Mouse (Mus musculus): ENCODE measurements at regions not wholly inside any gene's neighbourhood (a gene's known extent, or its start where the extent isn't known, plus 50 kb on each side); places are given as distances from the start of the nearest gene placed in this dataset.

DNA sequence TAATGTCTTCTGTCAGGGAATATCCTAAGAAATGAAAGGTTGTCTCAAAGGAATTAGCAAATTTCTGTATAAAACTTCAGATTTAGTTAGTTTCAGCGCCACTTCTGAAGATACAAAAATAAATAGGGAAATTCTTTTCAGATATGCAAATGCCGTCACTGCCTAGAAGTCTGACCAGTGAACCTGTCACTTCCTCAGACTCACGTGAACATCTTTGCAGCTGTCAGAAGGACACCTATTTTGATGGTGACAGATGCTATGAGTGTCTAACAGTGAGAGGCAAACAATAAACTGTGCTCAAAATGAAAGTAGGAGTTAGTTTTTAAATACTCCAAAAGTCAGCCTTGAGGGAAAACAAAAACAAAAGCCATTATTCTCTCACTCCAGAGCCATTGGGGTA lies 57.5 kb upstream of the Igf1r start:
- peak in 1 of 2 experiments; percentile 2 for DNase-seq

DNA sequence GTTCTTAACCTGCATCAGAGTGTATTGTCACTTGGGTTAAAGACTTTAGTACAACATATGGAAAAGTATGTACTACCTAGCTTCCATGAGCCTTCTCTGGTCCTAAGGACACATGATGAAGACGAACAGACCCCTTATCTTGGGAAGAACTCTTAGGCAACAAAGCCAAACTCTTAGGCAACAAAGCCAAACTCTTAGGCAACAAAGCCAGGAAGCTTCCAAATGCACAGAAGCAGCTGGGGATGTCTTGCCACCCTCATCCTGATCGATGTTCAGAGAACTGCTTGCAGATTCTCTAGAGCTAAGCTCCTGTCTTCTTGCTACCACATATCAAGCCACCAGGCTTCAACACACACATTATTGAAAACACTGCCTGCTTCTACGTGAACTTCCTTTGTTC lies 59.7 kb upstream of the Igf1r start:
- no peak for DNase-seq

DNA sequence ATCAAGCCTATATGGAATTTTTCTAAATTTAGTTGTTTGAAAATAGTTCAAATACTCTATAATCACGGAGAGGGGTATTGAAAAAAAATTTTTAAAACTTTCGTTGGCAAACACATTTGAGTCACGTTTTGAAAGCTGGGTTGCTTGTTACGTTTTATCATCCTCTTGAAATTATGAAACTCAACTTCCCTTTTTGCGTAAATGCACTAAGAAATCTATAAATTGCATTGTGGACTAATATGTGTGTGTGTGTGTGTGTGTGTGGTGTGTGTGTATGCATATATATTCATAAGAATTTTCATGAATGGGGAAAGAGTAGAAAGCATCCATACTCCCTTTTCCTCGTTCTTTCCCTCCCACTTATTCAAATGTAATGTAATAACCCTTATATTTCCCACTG lies 69.6 kb upstream of the Igf1r start:
- no peak for DNase-seq

DNA sequence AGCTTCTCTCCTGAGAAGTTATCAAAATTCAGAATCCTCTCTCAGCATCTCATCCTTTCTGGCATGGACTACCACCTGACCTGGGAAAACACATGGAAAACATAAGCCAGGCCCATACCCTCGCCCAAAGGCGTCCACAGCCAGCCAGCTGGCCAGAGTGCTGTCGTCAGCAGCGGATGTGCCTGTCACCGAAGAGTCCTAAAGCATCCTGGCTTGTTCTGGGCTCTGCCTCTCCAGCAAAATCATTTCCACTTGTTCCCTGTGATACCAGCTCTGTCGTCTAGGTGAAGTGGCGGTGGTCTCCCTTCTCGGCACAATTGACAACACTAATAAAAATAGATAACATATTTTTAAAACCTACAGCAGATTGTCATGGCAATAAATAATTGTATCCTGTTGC lies 70.0 kb upstream of the Igf1r start:
- DNase-seq = no peak

DNA sequence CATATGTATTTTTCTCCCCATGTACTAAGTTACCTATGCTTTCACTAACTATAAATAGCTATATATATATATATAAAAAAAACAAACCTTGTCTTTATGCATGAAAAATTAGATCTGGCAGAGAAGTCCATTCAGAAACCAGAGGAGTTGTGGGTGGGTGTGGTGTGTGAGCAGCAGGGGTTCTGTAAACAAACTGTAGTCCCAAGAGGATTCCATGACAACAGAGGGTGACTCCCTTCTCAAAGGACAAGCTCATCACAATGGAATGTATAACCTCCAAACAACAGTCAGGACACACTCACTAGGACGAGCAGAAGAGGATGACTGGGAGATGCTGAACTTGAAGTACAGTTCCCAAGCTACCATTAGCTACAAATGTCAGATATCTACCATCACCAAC lies 74.4 kb upstream of the Igf1r start:
- DNase-seq = no peak

DNA sequence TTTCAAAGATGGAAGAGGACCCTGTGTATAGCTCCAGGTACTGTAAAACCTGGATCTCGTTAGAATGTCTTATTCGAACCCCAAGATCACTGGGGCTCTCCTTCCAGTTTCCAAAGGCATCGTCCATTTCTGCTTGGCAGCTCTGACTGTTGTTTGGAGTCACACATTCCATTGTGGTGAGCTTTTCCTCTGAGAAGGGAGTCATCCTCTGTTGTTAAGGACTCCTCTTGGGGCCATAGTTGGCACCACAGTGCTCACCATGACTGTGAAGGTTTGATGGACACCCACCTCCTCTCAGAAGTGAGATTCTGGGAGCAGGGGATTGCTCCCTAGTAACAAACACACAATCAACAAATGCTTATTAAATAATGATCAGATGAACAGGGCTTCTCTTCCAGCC lies 75.0 kb upstream of the Igf1r start:
- no peak for DNase-seq

DNA sequence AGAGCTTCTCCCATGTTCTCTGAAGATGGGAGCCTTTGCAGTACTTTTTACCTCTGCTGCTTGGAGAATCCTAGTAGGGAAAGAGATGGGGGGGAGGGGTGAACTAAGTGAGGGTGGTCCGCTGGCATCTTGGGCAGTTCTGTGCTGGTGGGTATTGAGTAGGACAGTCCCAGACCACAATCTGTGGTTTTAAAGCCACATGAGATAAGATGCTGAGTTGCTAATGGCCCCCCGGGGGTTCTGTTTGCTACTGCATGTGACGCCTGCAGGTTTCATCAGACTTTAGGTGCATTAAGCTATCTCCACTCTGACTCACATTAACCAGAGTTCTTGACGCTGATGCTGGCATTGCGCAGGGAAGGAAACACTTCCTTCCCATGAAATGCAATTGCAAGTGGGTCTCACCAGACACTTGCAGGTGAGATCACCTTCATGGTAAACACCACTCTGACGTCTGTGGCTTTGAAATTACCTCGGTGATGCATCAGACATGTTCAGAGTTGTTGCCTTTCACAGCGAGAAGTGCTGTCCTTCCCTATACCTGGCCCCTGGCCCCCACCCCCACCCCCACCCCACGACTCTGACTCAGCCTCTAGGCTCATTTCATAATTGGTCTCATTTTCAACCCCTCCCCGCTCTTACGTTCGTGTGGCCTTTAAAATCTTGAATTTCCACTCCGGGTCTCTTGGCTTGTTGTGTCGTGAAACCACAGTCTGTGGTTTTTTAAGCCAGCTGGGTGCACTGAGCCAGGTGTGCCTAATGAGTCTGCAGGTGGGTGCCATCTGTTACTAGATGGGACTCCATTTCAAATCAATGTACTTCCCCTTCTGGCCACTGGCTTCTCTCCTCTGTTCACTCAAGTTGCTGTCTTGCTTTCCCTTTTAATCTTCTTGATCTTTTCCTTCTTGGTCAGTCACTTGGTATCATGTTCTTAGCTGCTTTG lies 94.8 kb upstream of the Synm start:
- no peak for DNase-seq

DNA sequence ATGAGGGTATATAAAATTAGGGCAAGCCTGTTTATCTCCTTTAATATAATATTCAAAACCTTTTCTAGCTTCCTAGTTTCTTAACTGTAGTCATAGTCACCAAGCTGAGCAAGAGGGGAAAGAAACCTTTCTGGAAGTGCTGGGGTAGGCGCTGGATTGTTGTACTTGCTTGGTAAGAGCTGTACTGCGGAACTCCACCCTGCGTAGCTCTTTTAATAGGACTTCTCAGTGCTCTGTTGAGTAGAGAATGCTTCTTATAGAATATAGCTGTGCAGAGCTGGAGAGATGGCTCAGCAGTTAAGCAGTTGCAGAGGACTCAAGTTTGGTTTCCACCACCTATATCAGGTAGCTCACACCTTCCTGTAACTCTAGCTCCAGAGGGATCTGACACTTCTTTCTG lies 93.3 kb upstream of the Synm start:
- DNase-seq = no peak

DNA sequence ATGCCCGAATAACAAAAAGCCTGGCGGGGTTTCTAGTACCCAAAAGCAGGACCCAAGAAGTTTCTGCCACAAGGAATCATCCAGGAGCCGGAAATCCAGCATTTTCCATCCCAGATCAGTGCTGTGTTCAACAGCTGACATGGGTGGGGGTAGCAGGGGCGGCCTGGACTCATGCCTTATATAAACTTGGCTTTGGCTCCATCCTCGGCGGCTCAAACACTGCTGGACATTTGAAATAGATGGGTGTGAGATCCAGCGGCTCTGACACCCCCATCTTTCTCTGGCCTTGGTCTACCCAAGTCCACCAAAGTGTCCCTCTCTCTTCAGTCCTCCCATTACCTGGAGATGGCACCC lies 89.9 kb upstream of the Synm start:
- no peak for DNase-seq

DNA sequence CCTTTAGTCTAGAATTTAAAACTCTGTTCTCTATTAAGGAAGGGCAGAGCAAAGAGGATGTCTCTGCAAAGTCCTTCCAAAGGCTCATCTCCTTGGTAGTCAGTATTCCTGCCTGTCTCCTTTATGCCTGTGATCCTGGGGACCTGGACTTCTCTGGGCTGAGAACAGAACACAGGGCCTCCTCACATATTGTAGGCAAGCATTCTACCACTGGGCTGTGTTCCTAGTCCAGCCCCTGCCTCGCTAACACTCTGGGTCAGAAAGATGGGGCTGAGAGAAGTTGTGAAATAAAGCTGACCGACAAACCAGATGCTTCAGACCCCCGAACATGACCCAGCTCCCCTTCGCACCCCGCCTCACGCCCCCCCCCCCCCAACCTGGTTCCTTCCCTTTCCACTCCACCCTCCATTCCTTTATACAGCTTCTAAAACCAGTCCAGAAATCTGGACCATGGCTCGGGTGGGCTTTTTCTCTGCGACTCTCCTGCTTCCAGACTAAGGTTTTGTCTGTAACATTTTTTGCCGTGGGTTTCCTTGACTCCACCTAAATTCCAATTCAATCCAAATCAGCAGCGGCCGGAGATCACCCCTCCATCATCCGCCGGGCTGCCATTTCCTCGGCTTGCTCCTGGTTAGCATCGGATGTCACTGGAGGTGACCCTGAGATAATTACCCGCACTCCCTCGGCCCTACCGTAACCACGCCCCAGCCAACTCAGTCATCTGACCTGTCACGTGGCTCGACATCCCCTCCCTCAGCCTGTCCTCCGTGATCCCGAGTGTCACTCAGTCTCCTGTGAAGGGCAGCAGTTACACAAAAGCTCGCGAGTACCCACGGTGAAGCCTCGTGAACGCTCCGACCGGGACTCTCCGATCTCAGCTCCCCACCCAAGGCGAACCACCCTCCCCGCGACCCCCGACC lies 89.3 kb upstream of the Synm start:
- DNase-seq = no peak

DNA sequence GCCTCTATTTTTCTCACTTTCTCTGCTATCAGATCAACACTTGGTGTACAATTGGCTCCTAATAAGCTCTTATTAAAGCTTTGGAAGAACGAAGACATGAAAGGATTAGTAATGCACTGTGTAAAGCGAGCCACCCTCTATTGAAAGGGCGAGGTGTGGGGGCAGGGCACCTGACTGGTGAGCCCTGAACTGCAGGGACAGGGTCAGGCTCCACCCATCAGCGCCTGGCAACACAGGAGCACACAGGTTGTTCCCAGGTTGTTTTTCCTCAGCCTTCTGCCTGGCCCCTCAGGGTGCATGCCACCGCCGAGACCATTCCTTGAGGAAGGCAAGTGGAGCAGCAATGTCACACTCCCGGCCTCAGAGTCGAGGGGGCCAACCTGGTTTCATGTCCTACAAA lies 87.3 kb upstream of the Synm start:
- no peak for DNase-seq

DNA sequence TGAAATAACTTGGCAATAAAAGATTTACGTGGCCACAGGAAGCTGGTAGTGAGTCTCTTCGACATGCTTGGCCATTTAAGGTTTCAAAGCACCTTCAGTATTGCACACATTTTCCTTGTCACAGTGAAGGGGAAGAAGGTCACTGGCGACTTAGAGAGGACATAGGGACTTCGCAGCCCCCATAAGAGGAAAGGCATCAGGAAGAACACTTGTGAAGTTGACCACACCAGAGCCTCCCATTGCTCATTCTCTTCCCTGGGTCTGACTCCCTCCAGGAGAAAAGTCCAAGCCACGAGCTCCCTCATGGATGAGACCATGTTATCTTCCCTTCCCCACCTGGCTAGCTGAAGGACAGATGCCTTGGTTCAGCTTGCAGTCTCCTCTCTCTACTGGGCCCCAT lies 77.4 kb upstream of the Synm start:
- no peak for DNase-seq

DNA sequence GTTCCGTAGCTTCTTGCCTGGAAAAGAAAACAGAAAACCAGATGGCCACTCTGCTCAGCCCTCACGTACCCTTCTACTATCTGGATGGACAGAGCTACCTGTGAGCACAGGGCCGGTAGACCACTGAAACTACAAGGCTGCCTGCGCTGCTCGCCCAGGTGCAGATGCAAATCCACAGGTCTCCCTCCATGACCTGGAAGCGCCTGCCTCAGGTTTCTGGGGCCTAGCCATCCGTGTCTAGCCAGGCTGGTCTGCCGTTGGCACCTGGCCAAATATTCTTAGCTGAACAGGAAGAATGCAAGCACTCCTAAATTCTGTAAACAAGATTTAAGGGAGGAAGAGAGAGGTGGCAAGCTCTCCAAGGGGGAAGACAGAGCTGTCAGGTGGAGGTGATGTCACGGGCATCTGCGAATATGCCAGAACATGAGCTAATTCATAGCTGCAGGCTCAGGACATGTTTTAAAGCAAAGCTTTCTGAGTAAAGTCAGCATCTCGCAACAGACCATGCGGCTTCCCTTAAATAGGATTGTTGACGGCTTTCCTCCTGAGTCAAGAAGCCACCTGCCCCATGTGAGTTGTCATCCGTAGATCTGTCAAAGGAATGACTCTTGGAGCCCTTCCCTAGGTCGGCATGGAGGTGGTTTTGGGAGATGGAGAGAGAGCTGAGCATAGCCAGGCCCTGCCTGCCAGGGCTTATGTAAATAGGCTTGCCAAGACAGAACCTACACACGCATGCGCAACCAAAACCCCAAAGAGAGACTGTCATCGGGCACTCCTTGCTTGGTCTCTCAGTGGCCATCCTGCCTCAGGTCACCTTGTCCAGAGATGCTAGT lies 76.8 kb upstream of the Synm start:
- no peak for DNase-seq

DNA sequence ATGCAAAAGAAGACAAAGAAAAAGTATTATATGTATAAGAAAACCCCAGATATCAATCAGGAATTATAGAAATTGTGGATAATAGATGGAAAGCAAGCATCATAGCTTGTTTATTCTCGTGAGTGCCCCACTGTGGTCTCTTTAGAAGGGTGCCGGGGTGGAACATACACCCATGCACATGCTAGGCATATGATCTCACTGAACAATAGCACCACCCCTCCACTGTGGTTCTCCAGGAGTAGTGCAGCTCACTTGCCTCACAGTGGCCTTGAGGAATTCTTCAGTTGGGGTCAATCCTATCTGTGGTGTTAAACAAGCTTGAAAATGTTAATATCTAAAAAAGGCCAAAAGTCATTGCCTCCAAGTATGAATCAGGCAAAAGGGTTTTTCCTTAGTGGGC lies 72.2 kb upstream of the Synm start:
- DNase-seq = no peak

DNA sequence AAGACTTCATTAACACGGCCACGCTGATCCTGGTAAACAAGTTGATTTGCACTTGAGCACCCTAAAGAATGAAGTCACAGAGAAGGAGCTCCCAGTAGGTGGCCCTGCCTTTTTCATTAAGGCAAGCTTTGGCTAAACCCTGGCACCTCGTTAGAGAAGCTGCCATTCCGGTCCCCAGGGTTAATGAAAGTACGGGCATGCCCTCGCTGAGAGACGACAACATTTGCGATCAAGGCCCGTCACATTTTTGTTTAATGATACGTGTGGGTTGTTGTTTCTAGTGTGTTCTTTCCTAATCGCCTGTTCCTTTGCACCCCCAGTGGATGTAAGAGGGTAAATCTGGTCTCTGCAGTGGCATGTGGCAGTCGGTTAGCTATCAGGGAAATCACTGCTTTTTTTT lies 67.8 kb upstream of the Synm start:
- no peak for DNase-seq

DNA sequence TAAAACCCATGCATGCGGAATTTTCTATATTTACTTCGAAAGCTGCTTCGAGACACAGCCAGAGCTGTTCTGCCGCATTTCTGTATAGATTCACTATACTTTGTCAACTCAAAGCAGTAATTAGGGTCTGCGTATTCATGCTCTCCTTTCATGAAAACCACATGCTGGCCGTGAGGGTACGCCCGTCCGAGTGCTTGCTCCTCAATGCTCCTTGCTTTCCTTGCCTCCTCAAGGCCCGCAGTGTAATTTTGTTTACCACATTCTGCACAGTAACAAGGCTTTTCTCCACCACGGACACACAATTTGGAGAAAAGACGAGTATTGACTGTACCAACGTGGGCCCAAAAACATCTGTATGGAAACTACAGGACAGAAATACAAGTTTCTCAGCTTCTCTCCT lies 67.4 kb upstream of the Synm start:
- no peak for DNase-seq

DNA sequence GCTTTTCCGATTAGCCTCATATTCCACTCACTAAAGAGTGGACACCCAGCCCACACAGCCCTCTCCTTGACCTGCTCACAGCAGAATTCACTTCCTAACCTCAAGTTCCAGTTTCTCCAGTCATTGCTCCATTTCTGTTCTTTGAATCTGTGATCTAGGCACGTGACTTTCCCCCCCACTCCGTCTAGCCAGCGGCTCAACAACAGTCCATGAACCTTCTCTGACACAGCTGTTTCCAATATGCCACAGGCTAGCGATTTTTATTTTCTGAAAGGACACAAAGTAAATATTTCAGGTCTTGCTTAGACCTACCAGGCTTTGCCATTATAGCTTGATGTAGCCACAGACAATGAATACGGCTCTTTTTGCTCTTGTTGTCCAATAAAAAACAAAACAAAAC lies 66.8 kb upstream of the Synm start:
- no peak for DNase-seq

DNA sequence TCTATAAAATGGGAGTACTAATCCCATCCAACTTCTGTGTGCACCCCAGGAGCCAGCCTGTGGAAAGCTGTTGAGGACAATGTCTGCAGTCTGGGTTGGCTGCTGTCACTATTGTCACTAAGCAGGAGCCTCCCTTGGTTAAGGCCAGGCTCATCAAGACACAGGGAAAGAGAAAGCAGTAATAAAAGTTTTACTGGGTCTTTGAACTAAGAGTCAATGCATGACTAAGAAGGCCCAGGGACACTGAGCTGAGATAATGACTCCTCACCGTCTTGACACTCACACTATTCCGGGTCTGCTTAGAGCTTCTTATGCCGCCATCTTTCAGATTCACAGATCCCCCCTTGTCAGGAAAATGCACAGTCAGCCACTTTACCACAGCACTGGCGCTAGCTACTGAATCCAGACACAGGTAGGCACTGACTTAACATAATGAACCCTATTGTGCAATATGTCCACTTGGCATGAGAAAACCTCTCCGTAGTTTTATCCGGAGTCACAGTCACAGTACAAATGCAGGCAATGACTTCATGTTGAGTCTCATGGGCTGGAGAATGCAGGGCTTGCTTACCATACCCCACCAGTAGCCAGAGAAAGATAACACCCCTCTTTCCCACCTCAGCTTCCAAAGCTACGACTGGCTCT lies 66.2 kb upstream of the Synm start:
- DNase-seq = no peak

DNA sequence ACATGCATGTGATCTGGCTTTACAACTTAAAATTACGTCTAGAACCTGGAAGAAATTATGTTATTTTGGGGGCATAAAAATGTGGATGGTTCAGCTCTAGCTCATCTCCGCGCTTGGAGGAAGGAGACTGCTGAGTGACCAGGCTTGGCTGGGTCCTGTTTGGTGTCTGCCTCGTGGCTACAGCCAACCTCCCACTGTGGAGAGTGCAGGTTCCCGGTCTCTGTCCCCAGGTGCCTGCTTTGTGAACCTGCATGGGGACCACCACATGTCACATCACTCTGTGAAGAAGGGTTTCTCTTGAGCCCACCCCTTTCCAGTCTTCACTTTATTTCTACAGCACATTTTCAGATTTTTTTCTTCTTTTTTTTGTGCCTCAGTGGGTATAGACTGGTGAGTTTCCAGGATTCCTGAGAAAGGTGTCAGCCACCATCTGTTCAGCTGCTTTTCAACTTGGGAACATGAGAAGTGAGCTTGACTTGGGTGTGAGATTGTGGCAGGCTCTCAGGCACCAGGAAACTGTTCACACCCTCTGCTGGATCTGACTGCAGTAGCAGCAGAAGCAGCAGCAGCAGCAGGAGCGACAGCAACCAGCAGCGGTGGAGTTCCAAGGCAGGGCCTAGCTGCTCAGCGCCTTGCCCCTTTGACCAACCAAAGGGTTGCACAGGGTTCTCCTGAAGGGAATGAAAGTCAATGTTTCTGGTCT lies 64.6 kb upstream of the Synm start:
- DNase-seq = no peak

DNA sequence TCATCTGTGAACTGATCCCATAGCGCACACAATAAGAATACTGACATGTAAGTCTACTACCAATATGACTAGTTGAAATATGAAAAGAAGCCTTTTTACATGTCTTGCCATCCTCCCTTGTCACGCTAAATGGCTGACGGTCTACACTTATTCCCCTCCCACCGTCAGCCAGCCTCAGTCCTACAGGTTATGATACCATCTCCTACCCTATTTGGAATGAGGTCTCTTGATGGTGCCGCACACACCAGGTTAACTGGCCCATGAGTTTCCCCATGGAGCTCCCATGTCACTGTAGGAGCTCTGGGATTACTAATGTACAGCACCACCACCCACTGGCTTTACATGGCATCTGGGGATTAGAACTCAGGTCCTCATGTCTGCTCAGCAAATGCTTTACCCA lies 60.0 kb upstream of the Synm start:
- no peak for DNase-seq

DNA sequence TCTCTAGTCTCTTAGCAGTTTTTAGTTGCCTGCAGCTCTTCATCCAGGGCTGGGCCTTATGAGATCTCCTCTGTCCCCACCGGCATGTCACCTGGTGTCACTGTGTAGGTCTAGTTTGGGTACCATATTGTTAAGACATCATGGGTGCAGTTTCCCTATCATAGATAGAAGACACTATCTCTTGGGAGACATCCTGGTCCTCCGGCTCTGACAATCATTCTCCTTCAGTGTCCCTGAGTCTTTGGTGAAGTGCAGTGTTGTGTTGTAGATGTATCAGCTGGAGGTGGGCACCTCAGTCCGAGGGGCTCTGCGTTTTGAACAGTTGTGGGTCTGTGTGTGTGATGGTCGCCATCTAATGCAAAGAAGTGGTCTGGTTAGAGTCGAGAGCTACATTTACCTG lies 58.0 kb upstream of the Synm start:
- DNase-seq = no peak

DNA sequence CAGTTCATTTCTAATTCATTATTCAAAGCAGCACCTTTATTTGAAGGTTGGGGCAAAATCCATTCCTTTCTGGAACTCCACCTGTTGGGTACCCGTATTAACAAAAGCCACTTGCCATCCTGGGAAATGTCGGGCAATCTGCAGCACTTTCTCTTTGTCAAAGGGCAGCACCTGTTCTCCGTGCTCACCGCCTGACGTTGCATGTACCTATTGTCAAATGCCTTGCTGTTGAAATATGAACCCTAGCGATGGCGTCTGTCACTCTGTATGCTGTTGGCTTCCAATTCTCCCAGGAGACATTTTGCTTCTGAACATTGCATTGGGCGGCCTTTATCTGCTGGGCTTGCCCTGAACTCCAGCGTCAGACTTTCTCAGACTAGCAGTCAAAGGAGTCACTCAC lies 55.3 kb upstream of the Synm start:
- DNase-seq = no peak
